Mouse (Mus musculus) CH12.LX (cell line): Measurements from ENCODE around the gene Sufu. TPM values are rescaled to one million over a fixed set of nuclear protein-coding genes. Genes with fewer than 3 reads are reported as not detected.
A peak's percentile ranks its signal among the peaks of the same experiment; 100 is the strongest.

Experiments
- DNase-seq: peaks from one replicate; pipeline ENCODE4 v3.0.0-alpha.2; 2013; ENCODE audit errors: extremely low read depth
- H3K27ac ChIP-seq: 2 replicates; pipeline ENCODE4 v1.5.1; 2012; ENCODE audit warnings: low read depth, mild to moderate bottlenecking, control low read depth, moderate library complexity; ENCODE audit not compliant: insufficient read depth
- H3K27me3 ChIP-seq: replicated peaks from 2 replicates; pipeline ENCODE3; 2012; ENCODE audit warnings: inconsistent platforms
- H3K36me3 ChIP-seq, 2 experiments: replicated peaks in 1 of 2; 2 replicates each; pipeline versions ENCODE3 to v1.6.1; 2012; ENCODE audit warnings: inconsistent platforms in 1 of 2, low read length in 1 of 2, mild to moderate bottlenecking in 1 of 2, mixed read lengths in 1 of 2, moderate library complexity in 1 of 2; ENCODE audit not compliant: control insufficient read depth in 1 of 2, insufficient read depth in 1 of 2
- H3K4me1 ChIP-seq, 2 experiments: 2 replicates each; pipeline ENCODE4 v1.6.1; 2012; ENCODE audit warnings: inconsistent platforms in 1 of 2, moderate library complexity in 1 of 2; ENCODE audit not compliant: insufficient read depth in 2 of 2, control insufficient read depth in 1 of 2
- H3K4me2 ChIP-seq: 2 replicates; pipeline ENCODE4 v1.6.1; 2012; ENCODE audit warnings: low read depth, mild to moderate bottlenecking, control low read depth; ENCODE audit not compliant: poor library complexity, insufficient read depth, severe bottlenecking
- H3K4me3 ChIP-seq, 3 experiments: fragments of 150-350 bp in 1 of 3; sonication (generic) in 1 of 3; replicated peaks in 1 of 3; 2 replicates each; pipeline versions ENCODE3 to v1.5.1; 2011 to 2012; ENCODE audit warnings: low read depth in 2 of 3, low read length in 2 of 3, mild to moderate bottlenecking in 2 of 3, moderate library complexity in 2 of 3, control low read depth in 1 of 3, improper control_type of control experiment in 1 of 3, inconsistent platforms in 1 of 3, mixed read lengths in 1 of 3; ENCODE audit not compliant: poor library complexity in 1 of 3
- H3K79me2 ChIP-seq: replicated peaks from 2 replicates; pipeline ENCODE4 v1.6.1; 2012; ENCODE audit warnings: mild to moderate bottlenecking, moderate library complexity; ENCODE audit not compliant: control insufficient read depth, poor library complexity, insufficient read depth, severe bottlenecking; ENCODE audit errors: extremely low read depth
- H3K9ac ChIP-seq: 2 replicates; pipeline ENCODE4 v1.6.1; 2012; ENCODE audit warnings: low read depth, mild to moderate bottlenecking, control low read depth, moderate library complexity; ENCODE audit not compliant: insufficient read depth
- H3K9me3 ChIP-seq: replicated peaks from 2 replicates; pipeline ENCODE3; 2012; ENCODE audit warnings: low read length, inconsistent platforms, mixed read lengths
- BHLHE40 ChIP-seq: IDR thresholded peaks from 2 replicates; pipeline ENCODE4 v1.6.1; 2011; ENCODE audit warnings: mild to moderate bottlenecking, low read depth, low read length, improper control_type of control experiment
- CHD1 ChIP-seq: IDR thresholded peaks from 2 replicates; pipeline ENCODE4 v1.6.1; 2012; ENCODE audit warnings: low read depth, low read length, improper control_type of control experiment, inconsistent platforms
- CHD2 ChIP-seq: IDR thresholded peaks from 2 replicates; pipeline ENCODE4 v1.6.1; 2011; ENCODE audit warnings: low read length, improper control_type of control experiment
- E2F4 ChIP-seq: IDR thresholded peaks from 2 replicates; pipeline ENCODE4 v1.6.1; 2011; ENCODE audit warnings: low read depth, low read length, improper control_type of control experiment; ENCODE audit not compliant: insufficient replicate concordance
- ELF1 ChIP-seq: IDR thresholded peaks from 2 replicates; pipeline ENCODE4 v1.6.1; 2014; ENCODE audit warnings: low read depth, mild to moderate bottlenecking, inconsistent platforms, low read length, improper control_type of control experiment
- EP300 ChIP-seq: IDR thresholded peaks from 2 replicates; pipeline ENCODE4 v1.6.1; 2011; ENCODE audit warnings: low read length, improper control_type of control experiment
- ETS1 ChIP-seq: conservative IDR thresholded peaks from 2 replicates; pipeline ENCODE4 v1.6.1; 2012; ENCODE audit warnings: low read depth, mild to moderate bottlenecking, inconsistent platforms, low read length, improper control_type of control experiment, moderate library complexity
- GABPA ChIP-seq: IDR thresholded peaks from 2 replicates; pipeline ENCODE4 v1.6.1; 2012; ENCODE audit warnings: low read depth, low read length, improper control_type of control experiment, inconsistent platforms; ENCODE audit not compliant: insufficient replicate concordance
- HCFC1 ChIP-seq: IDR thresholded peaks from 2 replicates; pipeline ENCODE4 v1.6.1; 2012; ENCODE audit warnings: low read depth, mild to moderate bottlenecking, inconsistent platforms, low read length, improper control_type of control experiment
- IRF4 ChIP-seq: IDR thresholded peaks from 2 replicates; pipeline ENCODE4 v1.6.1; 2014; ENCODE audit warnings: low read depth, mild to moderate bottlenecking, inconsistent platforms, low read length, improper control_type of control experiment
- JUN ChIP-seq: IDR thresholded peaks from 2 replicates; pipeline ENCODE4 v1.6.1; 2011; ENCODE audit warnings: low read depth, mild to moderate bottlenecking, low read length, improper control_type of control experiment, moderate library complexity; ENCODE audit not compliant: insufficient read depth
- JUND ChIP-seq: conservative IDR thresholded peaks from 2 replicates; pipeline ENCODE4 v1.6.1; 2011; ENCODE audit warnings: low read depth, low read length, improper control_type of control experiment
- KAT2A ChIP-seq: IDR thresholded peaks from 2 replicates; pipeline ENCODE4 v1.6.1; 2012; ENCODE audit warnings: low read length, improper control_type of control experiment, inconsistent platforms; ENCODE audit not compliant: insufficient replicate concordance
- MAFK ChIP-seq: IDR thresholded peaks from 2 replicates; pipeline ENCODE4 v1.6.1; 2011; ENCODE audit warnings: low read length, improper control_type of control experiment; ENCODE audit not compliant: insufficient replicate concordance
- MAX ChIP-seq: IDR thresholded peaks from 2 replicates; pipeline ENCODE4 v1.6.1; 2011; ENCODE audit warnings: low read length, improper control_type of control experiment
- MAZ ChIP-seq: IDR thresholded peaks from 2 replicates; pipeline ENCODE4 v1.6.1; 2012; ENCODE audit warnings: low read depth, mild to moderate bottlenecking, inconsistent platforms, low read length, improper control_type of control experiment, moderate library complexity
- MEF2A ChIP-seq: IDR thresholded peaks from 2 replicates; pipeline ENCODE4 v1.6.1; 2014; ENCODE audit warnings: low read depth, mild to moderate bottlenecking, inconsistent platforms, low read length, improper control_type of control experiment, borderline replicate concordance
- MXI1 ChIP-seq: IDR thresholded peaks from 2 replicates; pipeline ENCODE4 v1.6.1; 2011; ENCODE audit warnings: mild to moderate bottlenecking, low read depth, low read length, improper control_type of control experiment
- MYC ChIP-seq: IDR thresholded peaks from 2 replicates; pipeline ENCODE4 v1.6.1; 2011; ENCODE audit warnings: low read depth, mild to moderate bottlenecking, improper control_type of control experiment, low read length
- NELFE ChIP-seq: IDR thresholded peaks from 2 replicates; pipeline ENCODE4 v1.6.1; 2011; ENCODE audit warnings: low read depth, low read length, improper control_type of control experiment
- NRF1 ChIP-seq: IDR thresholded peaks from 2 replicates; pipeline ENCODE4 v1.6.1; 2014; ENCODE audit warnings: low read depth, mild to moderate bottlenecking, inconsistent platforms, low read length, improper control_type of control experiment, moderate library complexity
- PAX5 ChIP-seq: IDR thresholded peaks from 2 replicates; pipeline ENCODE4 v1.6.1; 2012; ENCODE audit warnings: low read length, inconsistent platforms, mixed read lengths
- POLR2A ChIP-seq: IDR thresholded peaks from 2 replicates; pipeline ENCODE4 v1.6.1; 2011; ENCODE audit warnings: low read depth, mild to moderate bottlenecking, improper control_type of control experiment, low read length
- POLR2AphosphoS2 ChIP-seq: IDR thresholded peaks from 2 replicates; pipeline ENCODE4 v1.6.1; 2011; ENCODE audit warnings: low read depth, low read length, improper control_type of control experiment
- RCOR1 ChIP-seq: conservative IDR thresholded peaks from 2 replicates; pipeline ENCODE4 v1.6.1; 2012; ENCODE audit warnings: low read depth, mild to moderate bottlenecking, inconsistent platforms, low read length, improper control_type of control experiment
- SMC3 ChIP-seq: IDR thresholded peaks from 2 replicates; pipeline ENCODE4 v1.6.1; 2011; ENCODE audit warnings: low read depth, low read length, improper control_type of control experiment
- TCF12 ChIP-seq: IDR thresholded peaks from 2 replicates; pipeline ENCODE4 v1.6.1; 2014; ENCODE audit warnings: low read depth, mild to moderate bottlenecking, inconsistent platforms, low read length, improper control_type of control experiment
- USF1 ChIP-seq: IDR thresholded peaks from 2 replicates; pipeline ENCODE4 v1.6.1; 2014; ENCODE audit warnings: low read depth, mild to moderate bottlenecking, inconsistent platforms, low read length, improper control_type of control experiment
- USF2 ChIP-seq: conservative IDR thresholded peaks from 2 replicates; pipeline ENCODE4 v1.6.1; 2011; ENCODE audit warnings: low read depth, low read length, improper control_type of control experiment
- ZKSCAN1 ChIP-seq: IDR thresholded peaks from 2 replicates; pipeline ENCODE4 v1.6.1; 2012; ENCODE audit warnings: low read depth, inconsistent platforms, low read length, improper control_type of control experiment, borderline replicate concordance
- ZNF384 ChIP-seq: IDR thresholded peaks from 2 replicates; pipeline ENCODE4 v1.6.1; 2012; ENCODE audit warnings: low read depth, low read length, improper control_type of control experiment, inconsistent platforms
- dilution Hi-C: fragments of 300-500 bp; cut with MboI; formaldehyde crosslinking; loops from 2 replicates; pipeline ENCODE4 v1.14.3; 2020; ENCODE audit warnings: low sequenced_read_pairs; ENCODE audit not compliant: extremely low pct_unique_long_range_greater_than_20kb, extremely low pct_ligation_motif_present
- in situ Hi-C: fragments of 300-500 bp; cut with MboI; formaldehyde crosslinking; loops from 3 replicates; pipeline ENCODE4 v1.14.3; 2019; ENCODE audit warnings: low sequenced_read_pairs, low pct_ligation_motif_present, low pct_unique_long_range_greater_than_20kb, mixed read lengths
- polyA plus RNA-seq: library from polyadenylated mRNA; unstranded; fragments of >175 nt; gene quantifications from 2 replicates; pipeline ENCODE4 v1.2.1, GENCODE M21; 2012; ENCODE audit warnings: low read depth; ENCODE audit not compliant: insufficient read length
- total RNA-seq, 2 experiments: library from RNA; depleted of rRNA; stranded (reverse); fragments of 300-350 nt in 1 of 2; fragments of >200 nt in 1 of 2; gene quantifications; 2 replicates each; pipeline ENCODE4 v1.2.3; 2012 to 2014

Sufu gene
- total and polyA plus RNA-seq, 3 experiments = 3.6 to 22.6 (median 9.8) TPM

DNA sequence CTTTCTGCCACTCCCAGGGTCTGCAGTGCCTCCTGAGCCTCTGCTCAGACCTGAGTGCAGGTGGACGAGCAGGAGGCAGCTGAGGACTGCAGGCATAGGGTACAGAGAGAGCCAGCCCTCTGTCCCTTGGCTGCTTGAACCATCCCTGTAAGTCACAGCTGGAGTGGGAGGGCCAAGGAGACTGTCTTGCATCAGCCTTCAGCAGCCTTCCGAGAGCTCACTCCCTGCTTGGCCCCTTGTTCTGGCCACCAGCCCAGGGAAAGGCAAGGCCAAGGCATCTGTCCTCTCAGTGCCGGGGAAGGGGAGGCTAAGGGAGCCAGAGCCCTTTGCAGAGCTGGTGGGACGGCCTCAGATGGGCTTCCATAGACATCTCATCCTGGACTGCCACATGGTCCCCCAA, 81.5 kb downstream of the Sufu start:
- no peaks in the 10 kb centered on the region for H3K27me3 ChIP-seq
- no peaks in the 10 kb centered on the region for H3K9me3 ChIP-seq
- H3K4me2 ChIP-seq = peak overlapping the region; percentile 40; the same call in 1 of the 2 replicates
- no peak for TF ChIP-seq IRF4
- no peak for TF ChIP-seq CHD1
- TF ChIP-seq MAZ = no peak
- TF ChIP-seq POLR2AphosphoS2 = no peak
- no peak for TF ChIP-seq E2F4
- no peak for TF ChIP-seq USF2
- no peak for TF ChIP-seq ZKSCAN1
- no peak for TF ChIP-seq PAX5
- no peak for TF ChIP-seq TCF12
- no peak for TF ChIP-seq EP300
- no peak for TF ChIP-seq KAT2A
- TF ChIP-seq MXI1 = no peak
- TF ChIP-seq MAFK = no peak
- TF ChIP-seq ZNF384 = no peak
- TF ChIP-seq NELFE = no peak
- H3K36me3 ChIP-seq = peaks cover 24 to 63% of the 10 kb centered on the region in 2 experiments
- H3K4me3 ChIP-seq = peak overlapping the region; percentile 0 to 56 (median 36)
- peaks cover 15 to 67% of the 10 kb centered on the region in 2 experiments for H3K4me1 ChIP-seq
- H3K27ac ChIP-seq = peak overlapping the region; percentile 64
- dilution Hi-C loops = no loop called here
- H3K79me2 ChIP-seq = no peaks in the 10 kb centered on the region
- peak overlapping the region; percentile 37; the same call in 1 of the 2 replicates for H3K9ac ChIP-seq
- peak; percentile 52 for DNase-seq
- in situ Hi-C loops = no loop called here

DNA sequence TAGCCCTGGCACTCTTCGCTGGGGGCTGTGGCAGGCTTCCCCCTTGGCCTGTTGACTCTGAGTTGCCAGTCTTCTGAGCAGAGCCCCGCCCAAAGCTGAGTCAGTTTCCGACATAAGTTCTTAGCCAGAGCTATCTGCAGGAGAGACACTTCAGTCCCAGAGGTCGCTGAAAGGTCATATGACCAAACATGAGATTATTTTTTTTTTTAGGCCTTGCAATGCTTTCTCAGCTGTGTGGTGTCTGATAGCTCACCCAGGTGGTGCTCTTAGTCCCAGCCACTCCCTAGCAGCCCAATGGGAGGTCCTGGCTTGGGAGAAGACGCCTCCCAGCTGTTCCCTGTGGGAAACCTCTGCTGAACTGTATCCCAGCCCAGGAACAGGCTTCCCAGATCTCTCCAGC, 82.1 kb downstream of the Sufu start:
- H3K9me3 ChIP-seq = no peaks in the 10 kb centered on the region
- peak overlapping the region; percentile 40; the same call in 1 of the 2 replicates for H3K4me2 ChIP-seq
- no peaks in the 10 kb centered on the region for H3K27me3 ChIP-seq
- peaks cover 15 to 69% of the 10 kb centered on the region in 2 experiments for H3K4me1 ChIP-seq
- H3K27ac ChIP-seq = peak overlapping the region; percentile 64
- DNase-seq = peak; percentile 93
- in situ Hi-C loops (no loop called here), dilution Hi-C loops (no loop called here)
- peak overlapping the region in 1 of 3 experiments; percentile 56 for H3K4me3 ChIP-seq
- peak overlapping the region; percentile 37; the same call in 1 of the 2 replicates for H3K9ac ChIP-seq
- H3K36me3 ChIP-seq = peaks cover 20 to 61% of the 10 kb centered on the region in 2 experiments
- H3K79me2 ChIP-seq = no peaks in the 10 kb centered on the region
- TF ChIP-seq BHLHE40 (peak; percentile 58), ETS1 (peak; percentile 93), MEF2A (peak; percentile 86), ZKSCAN1 (no peak), SMC3 (0 out of 2 replicates have a peak, but pooled peaks have one; percentile 2), EP300 (peak; percentile 59; the same call in 1 of the 2 replicates), JUN (peak; percentile 45), CHD2 (0 out of 2 replicates have a peak, but pooled peaks have one; percentile 17), USF1 (peak; percentile 69), MAX (0 out of 2 replicates have a peak, but pooled peaks have one; percentile 23), JUND (0 out of 2 replicates have a peak, but pooled peaks have one; percentile 50), TCF12 (peak; percentile 63; the same call in 1 of the 2 replicates), POLR2A (0 out of 2 replicates have a peak, but pooled peaks have one; percentile 23), HCFC1 (peak; percentile 10; the same call in 1 of the 2 replicates), ELF1 (0 out of 2 replicates have a peak, but pooled peaks have one; percentile 9), RCOR1 (no peak), PAX5 (no peak), ZNF384 (peak; percentile 93), USF2 (peak; percentile 45; the same call in 1 of the 2 replicates), IRF4 (peak; percentile 77), MYC (peak; percentile 23; the same call in 1 of the 2 replicates), MAFK (0 out of 2 replicates have a peak, but pooled peaks have one; percentile 35), NRF1 (no peak), GABPA (no peak)
